Mouse (Mus musculus) spleen, adult 12 weeks (tissue): Measurements from ENCODE around the gene Rpa1.
"Not testable (repeated sequence)": the region's sequence is repeated elsewhere in the genome, so short reads cannot be mapped to it uniquely, and the experiment has no call there.

Experiments used
- DNase-seq: peaks from one replicate; pipeline ENCODE4 v3.0.0; 2022; ENCODE audit warnings: low spot score

The Rpa1 gene

GRCm38 (mm10) chr11:75285893-75286467, 62.1 kb downstream of the Rpa1 start:
- no peak for DNase-seq

- DNase-seq, result not testable (repeated sequence)
Observed at GRCm38 (mm10) chr11:75283784-75284183, 64.3 kb downstream of the Rpa1 start.

- DNase-seq, result peak; percentile 29
Observed at GRCm38 (mm10) chr11:75282496-75283120, 65.5 kb downstream of the Rpa1 start.

GRCm38 (mm10) chr11:75281380-75282256, 66.5 kb downstream of the Rpa1 start:
- no peak for DNase-seq

GRCm38 (mm10) chr11:75280435-75281001, 67.6 kb downstream of the Rpa1 start:
- no peak for DNase-seq

- no peak for DNase-seq
Observed at GRCm38 (mm10) chr11:75280066-75280410, 68.1 kb downstream of the Rpa1 start.

- peak; percentile 16 for DNase-seq
Observed at GRCm38 (mm10) chr11:75279342-75280065, 68.6 kb downstream of the Rpa1 start.

GRCm38 (mm10) chr11:75279013-75279341, 69.1 kb downstream of the Rpa1 start:
- DNase-seq, result no peak

- no peak for DNase-seq
Observed at GRCm38 (mm10) chr11:75278115-75278514, 70.0 kb downstream of the Rpa1 start.

- DNase-seq, result no peak
Observed at GRCm38 (mm10) chr11:75275035-75275434, 73.1 kb downstream of the Rpa1 start.

- DNase-seq, result no peak
Observed at GRCm38 (mm10) chr11:75273466-75273865, 74.7 kb downstream of the Rpa1 start.

- no peak for DNase-seq
Observed at GRCm38 (mm10) chr11:75270985-75271434, 77.1 kb downstream of the Rpa1 start.

- no peak for DNase-seq
Observed at GRCm38 (mm10) chr11:75270276-75270984, 77.7 kb downstream of the Rpa1 start.

GRCm38 (mm10) chr11:75269213-75269612, 78.9 kb downstream of the Rpa1 start:
- DNase-seq, result no peak

GRCm38 (mm10) chr11:75268492-75268891, 79.6 kb downstream of the Rpa1 start:
- no peak for DNase-seq

GRCm38 (mm10) chr11:75267826-75268281, 80.3 kb downstream of the Rpa1 start:
- no peak for DNase-seq

GRCm38 (mm10) chr11:75265545-75265944, 82.6 kb downstream of the Rpa1 start:
- no peak for DNase-seq

GRCm38 (mm10) chr11:75264550-75264949, 83.6 kb downstream of the Rpa1 start:
- DNase-seq, result no peak

GRCm38 (mm10) chr11:75263964-75264312, 84.2 kb downstream of the Rpa1 start:
- DNase-seq, result no peak

- DNase-seq, result no peak
Observed at GRCm38 (mm10) chr11:75263274-75263963, 84.7 kb downstream of the Rpa1 start.

GRCm38 (mm10) chr11:75262791-75263190, 85.3 kb downstream of the Rpa1 start:
- no peak for DNase-seq
